Mouse (Mus musculus): ENCODE data around the gene Zmiz1. TPM values are rescaled to one million over a fixed set of nuclear protein-coding genes. Genes with fewer than 3 reads are reported as not detected.

The Zmiz1 gene
- polyA plus RNA-seq, 1 experiment: 27.2 TPM

DNA sequence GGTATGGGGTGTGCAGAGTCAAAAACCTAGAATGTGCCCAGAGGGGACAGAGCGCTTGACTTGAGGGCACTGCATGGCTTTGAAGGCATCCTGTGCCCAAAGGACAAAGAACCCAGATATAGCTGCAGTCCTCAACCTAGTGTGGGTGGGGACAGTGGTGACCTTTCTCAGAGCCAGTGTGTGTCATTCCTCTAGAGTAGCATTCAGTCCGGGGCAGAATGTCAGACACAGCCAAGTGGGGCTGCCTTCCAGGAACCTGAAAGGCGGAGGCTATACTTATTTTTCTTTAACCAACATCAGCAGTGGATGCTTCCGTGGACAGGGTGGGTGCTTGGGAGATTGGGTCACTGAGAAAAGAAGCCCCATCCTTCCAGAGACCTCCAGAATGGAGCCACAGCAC lies 103.5 kb downstream of the Zmiz1 start:
- 79% methylated on average over 4 of the region's 4 CpGs for WGBS
- Histone ChIP-seq H3K27ac (ENCODE audit: control insufficient read depth, insufficient read depth, low read depth, low read length, poor library complexity) (no peak overlapping the region), H3K4me1 (ENCODE audit: control insufficient read depth, insufficient read depth, low read length) (no peaks in the 10 kb centered on the region; the same call in 1 of the 2 replicates), H3K4me3 (replicated peaks; ENCODE audit: control insufficient read depth, low read depth, low read length) (no peak overlapping the region)
- no peak for TF ChIP-seq POLR2A (IDR thresholded peaks at IDR 0.05; ENCODE audit: borderline replicate concordance, control insufficient read depth, low read depth, low read length)
- TF ChIP-seq CTCF (IDR thresholded peaks at IDR 0.05; ENCODE audit: control insufficient read depth, insufficient read depth, low read length): no peak

- Histone ChIP-seq H3K4me3 (replicated peaks; ENCODE audit: control insufficient read depth, low read depth, low read length) (no peak overlapping the region), H3K4me1 (ENCODE audit: control insufficient read depth, insufficient read depth, low read length) (no peaks in the 10 kb centered on the region; the same call in 1 of the 2 replicates), H3K27ac (ENCODE audit: control insufficient read depth, insufficient read depth, low read depth, low read length, poor library complexity) (no peak overlapping the region)
- WGBS: 83% methylated on average over 7 of the region's 7 CpGs
- TF ChIP-seq CTCF (IDR thresholded peaks at IDR 0.05; ENCODE audit: control insufficient read depth, insufficient read depth, low read length) (no peak), POLR2A (IDR thresholded peaks at IDR 0.05; ENCODE audit: borderline replicate concordance, control insufficient read depth, low read depth, low read length) (no peak)
These were observed 103.9 kb downstream of the Zmiz1 start for GRCm38 (mm10) chr14:25562909-25563308.

GRCm38 (mm10) chr14:25564577-25564976 lies 105.6 kb downstream of the Zmiz1 start:
- Histone ChIP-seq H3K4me3 (replicated peaks; ENCODE audit: control insufficient read depth, low read depth, low read length) (no peak overlapping the region), H3K27ac (ENCODE audit: control insufficient read depth, insufficient read depth, low read depth, low read length, poor library complexity) (no peak overlapping the region), H3K4me1 (ENCODE audit: control insufficient read depth, insufficient read depth, low read length) (no peaks in the 10 kb centered on the region; the same call in 1 of the 2 replicates)
- WGBS: 85% methylated on average over 8 of the region's 8 CpGs
- TF ChIP-seq POLR2A (IDR thresholded peaks at IDR 0.05; ENCODE audit: borderline replicate concordance, control insufficient read depth, low read depth, low read length): no peak
- no peak for TF ChIP-seq CTCF (IDR thresholded peaks at IDR 0.05; ENCODE audit: control insufficient read depth, insufficient read depth, low read length)

DNA sequence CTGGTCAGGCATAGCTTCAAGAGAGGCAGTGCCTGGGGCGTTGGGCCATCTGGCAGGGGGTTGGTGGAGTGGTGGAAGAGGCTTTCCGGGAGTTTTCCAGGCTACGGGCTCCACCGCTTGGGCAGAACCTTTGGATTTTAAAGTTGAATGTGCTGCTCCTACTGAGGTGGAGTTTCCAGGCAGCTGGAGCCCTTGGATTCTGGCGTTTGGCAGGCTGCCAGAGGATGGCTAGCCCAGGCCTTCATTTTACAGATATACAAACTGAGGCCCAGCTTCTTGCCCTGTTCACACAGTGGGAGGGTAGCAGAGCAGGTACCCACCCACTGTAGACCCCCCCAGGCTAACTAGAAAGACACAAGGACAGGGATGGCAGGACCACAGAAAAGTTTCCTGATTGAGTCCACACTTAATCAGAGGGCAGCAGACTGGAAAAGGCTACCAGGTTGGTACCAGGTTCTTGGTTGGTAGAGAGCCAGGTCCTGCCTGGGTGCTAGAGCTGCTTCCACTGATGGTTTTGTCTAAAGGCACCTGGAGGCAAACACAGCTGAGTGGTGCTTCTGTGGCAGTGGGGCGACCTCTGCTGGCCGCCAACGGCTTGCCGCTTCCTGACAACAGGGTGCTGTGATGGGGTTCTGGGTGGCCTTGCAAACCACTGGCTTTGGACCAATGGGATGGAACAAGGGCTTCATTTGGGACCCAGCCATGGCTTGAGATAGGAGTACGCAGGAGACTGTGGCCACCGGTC lies 106.5 kb downstream of the Zmiz1 start:
- Histone ChIP-seq H3K4me3 (replicated peaks; ENCODE audit: control insufficient read depth, low read depth, low read length) (no peak overlapping the region), H3K27ac (ENCODE audit: control insufficient read depth, insufficient read depth, low read depth, low read length, poor library complexity) (no peak overlapping the region), H3K4me1 (ENCODE audit: control insufficient read depth, insufficient read depth, low read length) (no peaks in the 10 kb centered on the region; the same call in 1 of the 2 replicates)
- WGBS: 51% methylated on average over 11 of the region's 11 CpGs
- TF ChIP-seq CTCF (IDR thresholded peaks at IDR 0.05; ENCODE audit: control insufficient read depth, insufficient read depth, low read length) (peak; percentile 97), POLR2A (IDR thresholded peaks at IDR 0.05; ENCODE audit: borderline replicate concordance, control insufficient read depth, low read depth, low read length) (0 out of 2 replicates have a peak, but pooled peaks have one; percentile 14)

DNA sequence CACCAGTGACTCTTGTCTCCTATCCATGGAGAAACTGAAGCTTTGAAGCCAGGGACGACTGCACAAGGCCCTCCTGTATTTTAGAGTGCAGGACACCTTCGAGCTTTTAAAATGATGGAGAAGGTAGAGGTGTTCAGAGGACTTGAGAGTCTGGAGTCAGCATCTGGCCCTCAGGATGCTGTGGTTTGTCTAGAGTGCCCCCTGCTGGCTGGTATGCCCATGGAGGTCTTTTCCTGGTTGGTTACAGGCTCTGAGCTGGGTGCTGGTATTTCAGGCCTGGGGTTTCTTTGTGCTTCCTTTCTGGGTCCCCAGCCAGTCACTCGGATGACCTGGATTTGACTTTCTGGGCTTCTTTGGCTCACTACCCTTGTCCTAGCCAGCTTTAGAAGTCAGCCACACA lies 108.3 kb downstream of the Zmiz1 start:
- H3K4me3 ChIP-seq (replicated peaks; ENCODE audit: control insufficient read depth, low read depth, low read length): no peak overlapping the region
- peak; percentile 79 for TF ChIP-seq CTCF (IDR thresholded peaks at IDR 0.05; ENCODE audit: control insufficient read depth, insufficient read depth, low read length)
- no peak for TF ChIP-seq POLR2A (IDR thresholded peaks at IDR 0.05; ENCODE audit: borderline replicate concordance, control insufficient read depth, low read depth, low read length)
- H3K27ac ChIP-seq (ENCODE audit: control insufficient read depth, insufficient read depth, low read depth, low read length, poor library complexity): no peak overlapping the region
- no peaks in the 10 kb centered on the region for H3K4me1 ChIP-seq (ENCODE audit: control insufficient read depth, insufficient read depth, low read length)
- 45% methylated on average over 3 of the region's 3 CpGs for WGBS

- 69% methylated on average over 2 of the region's 2 CpGs for WGBS
- TF ChIP-seq CTCF (IDR thresholded peaks at IDR 0.05; ENCODE audit: control insufficient read depth, insufficient read depth, low read length) (no peak), POLR2A (IDR thresholded peaks at IDR 0.05; ENCODE audit: borderline replicate concordance, control insufficient read depth, low read depth, low read length) (no peak)
- Histone ChIP-seq H3K27ac (ENCODE audit: control insufficient read depth, insufficient read depth, low read depth, low read length, poor library complexity) (no peak overlapping the region), H3K4me3 (replicated peaks; ENCODE audit: control insufficient read depth, low read depth, low read length) (no peak overlapping the region), H3K4me1 (ENCODE audit: control insufficient read depth, insufficient read depth, low read length) (no peaks in the 10 kb centered on the region)
These were observed 108.9 kb downstream of the Zmiz1 start for GRCm38 (mm10) chr14:25567837-25568236.

- Histone ChIP-seq H3K27ac (ENCODE audit: control insufficient read depth, insufficient read depth, low read depth, low read length, poor library complexity) (no peak overlapping the region), H3K4me1 (ENCODE audit: control insufficient read depth, insufficient read depth, low read length) (peaks cover 4% of the 10 kb centered on the region), H3K4me3 (replicated peaks; ENCODE audit: control insufficient read depth, low read depth, low read length) (no peak overlapping the region)
- TF ChIP-seq CTCF (IDR thresholded peaks at IDR 0.05; ENCODE audit: control insufficient read depth, insufficient read depth, low read length) (no peak), POLR2A (IDR thresholded peaks at IDR 0.05; ENCODE audit: borderline replicate concordance, control insufficient read depth, low read depth, low read length) (no peak)
- 80% methylated on average over 16 of the region's 16 CpGs for WGBS
These were observed 115.3 kb downstream of the Zmiz1 start for GRCm38 (mm10) chr14:25574047-25574870.

- H3K4me1 ChIP-seq (ENCODE audit: control insufficient read depth, insufficient read depth, low read length): peaks cover 4% of the 10 kb centered on the region
- TF ChIP-seq POLR2A (IDR thresholded peaks at IDR 0.05; ENCODE audit: borderline replicate concordance, control insufficient read depth, low read depth, low read length): no peak
- TF ChIP-seq CTCF (IDR thresholded peaks at IDR 0.05; ENCODE audit: control insufficient read depth, insufficient read depth, low read length): no peak
- 49% methylated on average over 3 of the region's 3 CpGs for WGBS
- H3K27ac ChIP-seq (ENCODE audit: control insufficient read depth, insufficient read depth, low read depth, low read length, poor library complexity): no peak overlapping the region
- H3K4me3 ChIP-seq (replicated peaks; ENCODE audit: control insufficient read depth, low read depth, low read length): no peak overlapping the region
These were observed 117.7 kb downstream of the Zmiz1 start for GRCm38 (mm10) chr14:25576642-25577041.
